Mouse (Mus musculus): Measurements from ENCODE around the gene Gadd45a.
"Not testable (repeated sequence)": the region's sequence is repeated elsewhere in the genome, so short reads cannot be mapped to it uniquely, and the experiment has no call there.

Gadd45a gene

DNA sequence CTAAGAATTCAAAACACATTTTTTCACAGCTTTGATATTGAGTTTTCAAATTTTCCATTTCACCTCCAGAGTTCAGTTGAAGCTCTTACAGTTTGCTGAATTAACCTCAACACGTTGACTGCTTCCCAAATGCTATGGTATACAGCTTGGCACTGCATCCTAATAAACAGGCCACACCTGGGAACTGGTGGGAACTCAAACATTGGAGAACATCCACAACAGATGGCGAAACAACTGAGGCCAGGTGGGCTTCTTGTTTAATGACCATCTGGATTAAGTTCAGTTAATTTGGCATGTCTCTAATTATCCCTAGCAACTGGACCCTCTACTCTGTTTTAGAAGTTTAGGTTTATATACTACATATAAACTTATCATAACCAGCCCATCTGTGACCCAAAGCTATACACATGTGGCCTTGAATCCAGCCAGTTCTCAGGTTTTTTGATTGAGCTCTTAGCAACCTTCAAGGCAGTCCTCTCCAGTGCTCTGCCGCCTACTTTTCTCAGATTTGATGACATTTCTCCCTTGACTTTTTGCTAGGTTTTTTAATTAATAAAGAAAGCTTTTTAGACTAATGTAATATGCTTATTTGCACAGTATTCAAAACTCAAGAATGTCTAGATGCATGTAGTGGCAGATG, 10.9 kb upstream of the Gadd45a start:
- no peak for DNase-seq

DNA sequence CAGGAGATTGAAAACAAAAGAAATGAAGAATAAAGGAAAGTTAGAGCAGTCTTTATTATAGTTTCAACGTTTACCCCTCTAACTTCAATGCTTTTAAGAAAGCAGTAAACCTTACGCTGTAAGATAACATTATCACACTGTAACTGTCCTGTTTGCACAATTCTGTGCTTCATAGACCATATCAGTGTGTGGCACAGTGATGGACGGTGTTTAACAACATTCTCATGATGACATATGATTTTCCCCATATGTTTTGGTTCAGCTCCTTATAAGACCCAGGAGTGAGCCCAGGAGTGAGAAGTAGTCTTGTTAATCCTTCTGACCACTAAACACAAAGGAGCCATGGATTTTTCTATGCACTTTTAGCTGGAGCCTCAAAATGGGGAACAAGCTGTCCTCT, 9.7 kb upstream of the Gadd45a start:
- no peak for DNase-seq

DNA sequence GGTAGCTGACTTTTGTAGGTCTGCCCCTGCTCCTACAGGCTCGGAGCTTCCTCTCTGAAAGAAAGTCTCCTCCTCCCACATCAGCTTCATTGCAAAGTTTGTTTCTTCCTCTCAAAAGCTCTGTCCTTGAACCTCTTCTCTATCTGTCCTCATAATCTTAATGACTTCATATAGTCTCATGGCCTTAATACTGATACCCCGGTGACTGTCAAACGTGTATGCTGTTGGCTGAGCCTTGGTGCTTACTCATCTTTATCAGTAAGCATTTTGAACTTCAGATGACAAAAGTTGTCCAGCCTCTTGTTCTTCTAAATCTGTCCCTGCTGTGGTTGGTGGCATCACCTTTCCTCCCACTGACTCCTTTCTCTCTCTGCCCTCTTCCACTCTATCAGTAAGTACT, 8.2 kb upstream of the Gadd45a start:
- no peak for DNase-seq

DNA sequence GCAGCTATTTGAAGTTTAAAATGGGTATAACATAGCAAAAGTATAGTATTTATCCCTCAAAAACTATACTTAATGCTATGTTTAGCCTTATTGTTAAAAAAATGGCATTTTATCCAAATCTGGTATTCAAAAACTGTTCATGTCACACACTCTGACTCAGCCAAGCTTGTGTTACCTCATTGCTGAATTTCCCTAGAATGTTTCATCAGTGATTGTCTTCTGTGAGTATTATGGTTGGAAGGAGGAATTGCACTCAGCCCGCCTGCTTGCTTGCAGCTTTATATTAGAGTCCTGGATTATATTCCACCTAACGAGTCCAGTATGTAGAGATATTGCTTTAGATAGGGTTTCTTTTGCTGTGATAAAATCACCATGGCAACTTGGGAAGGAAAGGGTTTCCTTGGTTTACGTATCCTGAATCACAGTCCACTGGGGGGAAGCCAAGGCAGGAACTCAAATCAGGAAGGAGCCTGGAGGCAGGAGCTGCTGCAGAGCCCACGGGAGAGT, 3.7 kb upstream of the Gadd45a start:
- DNase-seq: no peak

DNA sequence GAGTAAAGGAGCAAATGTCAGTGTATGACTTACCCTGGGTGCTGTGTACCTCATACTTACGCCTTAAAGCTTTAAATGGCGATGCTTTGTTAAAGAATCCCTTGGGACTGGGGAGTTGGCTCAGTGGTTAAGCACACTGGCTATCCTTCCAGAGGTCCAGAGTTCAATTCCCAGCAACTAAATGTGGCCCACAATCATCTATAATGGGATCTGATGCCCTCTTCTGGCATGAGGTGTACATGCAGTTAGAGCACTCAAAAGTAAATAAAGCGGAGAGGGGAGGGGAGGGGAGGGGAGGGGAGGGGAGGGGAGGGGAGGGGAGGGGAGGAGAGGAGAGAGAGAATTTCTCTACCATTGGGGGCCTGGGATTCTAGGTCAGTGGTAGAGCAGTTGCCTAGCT, 1.7 kb upstream of the Gadd45a start:
- no peak for DNase-seq

DNA sequence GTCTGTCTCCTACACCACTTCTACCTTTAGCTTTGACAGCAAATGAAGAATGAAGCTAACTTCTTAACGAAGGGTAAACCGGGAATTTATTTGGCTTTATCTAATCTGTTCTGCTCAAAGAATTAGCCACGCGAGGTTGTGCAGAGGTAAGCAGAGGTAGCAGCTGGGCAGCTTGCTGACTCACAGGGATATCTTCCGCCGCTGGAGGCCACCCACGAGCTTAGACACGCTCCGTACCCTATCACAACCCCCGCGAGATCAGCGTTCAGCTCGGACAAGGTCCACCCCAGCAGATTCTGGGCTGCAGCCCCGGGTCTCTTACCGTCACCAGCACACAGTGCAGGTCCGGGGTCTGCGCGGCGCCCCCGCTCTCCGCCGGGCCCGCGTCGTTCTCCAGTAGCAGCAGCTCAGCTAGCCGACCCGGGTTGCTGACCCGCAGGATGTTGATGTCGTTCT, 873 bp downstream of the Gadd45a start:
- DNase-seq: peak; percentile 93 to 94

DNA sequence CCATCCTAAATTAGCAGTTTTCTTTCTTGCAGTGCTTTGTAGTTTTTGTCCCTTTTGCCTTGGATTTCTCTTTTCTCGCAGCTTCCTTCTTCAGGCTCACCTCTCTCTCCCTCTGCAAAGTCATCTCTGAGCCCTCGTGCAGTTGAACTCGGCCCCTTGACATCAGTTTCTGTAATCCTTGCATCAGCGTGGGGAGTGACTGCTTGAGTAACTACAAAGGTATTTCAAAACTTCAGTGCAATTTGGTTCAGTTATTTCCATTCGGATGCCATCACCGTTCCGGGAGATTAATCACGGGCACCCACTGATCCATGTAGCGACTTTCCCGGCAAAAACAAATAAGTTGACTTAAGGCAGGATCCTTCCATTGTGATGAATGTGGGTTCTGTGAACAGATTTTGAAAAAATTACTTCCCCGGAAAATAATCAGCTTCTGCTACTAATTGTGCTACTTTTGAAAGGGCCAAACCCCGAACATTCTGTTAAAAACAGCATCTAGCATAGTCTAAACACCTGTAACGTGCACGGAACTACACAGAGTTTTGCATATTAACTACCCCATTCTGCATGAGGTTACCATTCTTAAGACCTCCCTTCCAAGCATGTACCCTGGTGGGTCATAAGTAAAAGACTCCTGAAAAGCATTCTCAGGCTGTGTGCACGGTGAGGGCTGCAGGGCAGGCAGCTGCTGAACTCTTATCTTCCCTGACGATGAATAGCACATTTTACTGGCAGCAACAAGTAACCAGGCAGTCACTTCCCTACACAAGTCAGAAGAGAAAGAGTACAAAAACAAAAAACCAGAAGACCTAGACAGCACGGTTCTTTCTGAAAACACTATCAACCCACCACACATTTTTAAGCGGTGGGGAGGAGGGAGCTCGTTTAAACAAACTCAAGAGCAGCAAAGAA, 1.6 kb downstream of the Gadd45a start:
- peak; percentile 52 to 72 for DNase-seq

DNA sequence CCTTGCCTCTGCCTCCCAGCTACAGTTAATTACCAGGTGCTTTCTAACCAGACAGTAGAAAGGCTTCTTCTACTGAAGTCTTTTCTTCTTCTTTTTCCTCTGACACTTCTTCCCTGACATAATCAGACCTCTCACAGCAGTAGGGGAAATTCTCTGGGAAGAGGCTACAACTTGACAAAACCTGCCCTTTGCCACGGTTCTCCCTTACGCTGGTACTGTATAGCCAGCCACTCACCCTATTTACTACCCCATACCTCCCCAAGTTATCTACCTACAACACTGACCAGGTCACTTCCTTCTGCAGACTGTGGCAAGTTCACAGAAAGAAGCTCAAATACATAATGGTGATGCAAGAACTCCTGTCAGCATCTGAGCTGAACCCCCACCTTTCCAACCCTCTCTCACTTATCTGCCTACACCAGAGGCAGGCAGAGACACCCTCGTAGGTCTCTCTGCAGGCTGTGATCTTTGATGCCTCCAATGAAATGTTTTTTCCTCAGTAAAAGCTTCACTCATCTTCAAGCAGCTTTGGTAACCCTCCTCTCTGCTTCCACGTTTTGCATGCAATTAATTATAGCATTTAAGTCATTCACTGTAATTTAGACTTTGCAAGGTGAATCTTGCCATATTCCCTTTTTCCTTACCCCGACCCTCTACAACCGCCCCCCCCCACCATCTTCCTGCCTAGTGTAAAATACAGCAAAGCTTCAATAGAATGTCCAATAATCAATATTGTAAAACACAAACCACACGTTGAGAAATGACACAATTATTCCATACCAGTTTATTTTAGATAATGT, 2.7 kb downstream of the Gadd45a start:
- no peak for DNase-seq

DNA sequence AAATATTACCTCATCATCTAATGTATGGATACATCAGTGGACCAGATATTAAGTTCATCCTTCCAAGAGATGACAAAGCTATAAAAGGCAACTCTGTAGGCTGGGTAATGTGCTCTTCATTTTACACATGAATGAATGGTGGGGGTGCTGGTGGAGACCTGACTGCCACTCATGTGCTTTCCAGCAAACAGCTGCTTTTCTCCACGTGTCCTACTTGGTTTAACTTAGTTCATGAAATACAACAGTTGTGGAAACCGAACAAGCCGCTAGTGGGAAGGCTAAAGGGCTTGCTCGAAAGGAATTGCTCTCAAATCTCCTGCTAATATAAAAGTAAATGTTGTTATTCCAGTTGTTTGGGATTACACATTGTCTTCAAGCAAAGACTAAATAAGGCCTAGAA, 3.7 kb downstream of the Gadd45a start:
- DNase-seq: no peak

DNA sequence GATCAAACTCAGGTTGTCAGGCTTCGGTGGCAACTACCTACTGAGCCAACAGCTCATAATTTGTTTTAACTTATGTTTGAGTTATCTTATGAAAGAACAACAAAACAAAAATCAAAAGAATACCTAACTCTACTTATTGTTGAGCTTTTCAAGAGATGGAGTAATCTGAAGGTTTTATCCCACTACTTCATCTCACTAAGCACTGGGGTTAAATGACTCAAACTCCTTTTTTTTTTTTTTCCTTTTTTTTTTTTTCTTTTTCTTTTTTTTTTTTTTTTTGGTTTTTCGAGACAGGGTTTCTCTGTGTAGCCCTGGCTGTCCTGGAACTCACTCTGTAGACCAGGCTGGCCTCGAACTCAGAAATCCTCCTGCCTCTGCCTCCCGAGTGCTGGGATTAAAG, 4.3 kb downstream of the Gadd45a start:
- DNase-seq: not testable (repeated sequence)

DNA sequence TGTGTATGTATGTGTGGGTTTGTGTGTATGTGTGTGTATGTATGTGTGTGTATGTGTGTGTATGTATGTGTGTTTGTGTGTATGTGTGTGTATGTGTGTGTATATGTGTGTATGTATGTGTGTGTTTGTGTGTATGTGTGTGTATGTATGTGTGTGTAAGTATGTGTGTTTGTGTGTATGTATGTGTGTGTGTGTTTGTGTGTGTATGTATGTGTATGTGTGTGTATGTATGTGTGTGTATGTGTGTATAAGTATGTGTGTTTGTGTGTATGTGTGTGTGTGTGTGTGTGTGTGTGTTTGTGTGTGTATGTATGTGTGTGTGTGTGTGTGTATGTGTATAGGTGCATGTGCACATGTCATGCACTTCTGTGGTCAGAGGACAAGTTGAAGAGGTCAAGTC, 4.7 kb downstream of the Gadd45a start:
- DNase-seq: not testable (repeated sequence)

DNA sequence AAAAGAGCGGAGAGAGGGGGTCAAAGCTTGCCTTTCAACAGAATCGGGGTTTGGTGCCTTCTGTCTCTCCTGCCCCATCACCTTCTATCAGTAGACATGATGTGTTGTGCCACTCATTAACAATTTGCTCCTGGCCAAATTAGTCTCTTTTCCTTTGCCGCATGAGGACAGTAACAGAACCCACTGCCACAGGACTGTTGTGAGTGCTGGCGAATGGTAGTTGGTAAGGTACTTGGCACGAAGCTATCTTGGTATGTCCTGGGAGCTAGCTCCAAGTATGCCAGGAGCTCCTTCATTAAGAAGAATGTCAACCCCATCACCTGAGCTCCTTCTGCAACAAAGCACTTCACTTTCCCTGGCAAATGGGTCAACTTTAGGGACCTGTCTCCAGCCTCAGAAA, 6.4 kb downstream of the Gadd45a start:
- DNase-seq: no peak

DNA sequence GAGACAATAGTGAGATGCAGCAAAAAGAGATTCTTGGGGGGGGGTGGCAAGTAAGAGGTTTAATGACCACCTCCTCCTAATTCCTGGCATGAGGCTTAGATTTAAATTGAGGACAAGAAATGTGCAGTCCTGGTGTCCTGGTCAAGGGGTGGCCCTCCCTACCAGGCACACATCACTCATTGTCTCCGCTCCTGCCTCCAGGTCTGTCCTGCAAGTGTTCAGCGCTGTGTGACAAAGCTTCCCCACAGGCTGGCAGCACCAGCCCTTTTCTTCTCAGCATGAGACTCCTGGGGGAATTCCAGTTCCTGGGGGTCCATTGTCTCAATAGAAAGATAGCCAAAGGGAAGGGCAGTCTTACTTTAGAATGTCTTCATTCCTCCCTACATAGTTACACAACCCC, 6.8 kb downstream of the Gadd45a start:
- DNase-seq: no peak

DNA sequence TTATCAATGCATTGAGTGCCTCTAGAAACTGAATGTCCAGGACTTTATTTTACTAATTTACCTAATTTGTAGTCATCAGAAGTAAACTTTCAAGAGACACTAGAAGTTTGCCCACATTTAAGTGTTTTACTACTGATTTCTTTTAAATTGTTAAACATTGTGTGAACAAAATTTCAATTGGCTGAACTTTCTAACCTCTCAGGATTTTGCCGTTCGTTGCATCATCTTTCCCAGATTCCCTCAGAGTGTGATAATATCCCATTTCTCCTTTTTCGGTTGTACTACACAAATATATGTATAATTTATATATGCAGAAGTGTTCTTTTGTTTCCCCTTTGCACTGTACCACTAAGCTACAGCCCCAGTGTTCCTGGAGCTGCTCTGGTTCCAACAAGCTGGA, 7.3 kb downstream of the Gadd45a start:
- no peak for DNase-seq

DNA sequence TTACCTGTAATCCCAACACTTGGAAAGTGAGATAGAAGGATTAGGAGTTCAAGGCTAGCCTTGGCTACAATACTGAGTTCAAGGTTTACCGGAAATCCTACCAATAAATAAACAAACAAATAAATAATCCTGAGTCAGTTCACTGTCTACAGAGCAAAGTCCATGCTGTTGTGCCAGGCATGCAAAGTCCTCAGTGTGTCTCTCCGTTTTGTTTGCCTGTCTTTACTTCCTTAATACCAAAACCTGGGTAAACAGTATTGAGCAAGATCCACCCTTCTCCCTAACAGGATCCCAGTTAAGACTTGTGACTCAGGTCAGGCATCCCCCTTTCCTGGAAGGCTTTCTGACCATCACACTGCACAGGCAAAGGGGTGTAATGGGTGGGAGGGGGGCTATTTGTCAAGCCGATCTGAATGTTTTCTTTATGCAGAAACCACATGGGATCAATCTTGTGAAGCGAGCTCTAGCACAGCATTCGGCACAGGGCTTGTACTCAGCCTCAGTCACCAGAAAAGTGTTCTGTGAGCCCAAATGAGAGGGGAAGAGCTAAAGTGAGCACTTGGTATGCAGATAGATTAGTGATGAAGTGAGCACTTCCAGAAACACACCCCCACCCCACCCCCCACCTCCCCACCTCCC, 7.8 kb downstream of the Gadd45a start:
- no peak for DNase-seq

DNA sequence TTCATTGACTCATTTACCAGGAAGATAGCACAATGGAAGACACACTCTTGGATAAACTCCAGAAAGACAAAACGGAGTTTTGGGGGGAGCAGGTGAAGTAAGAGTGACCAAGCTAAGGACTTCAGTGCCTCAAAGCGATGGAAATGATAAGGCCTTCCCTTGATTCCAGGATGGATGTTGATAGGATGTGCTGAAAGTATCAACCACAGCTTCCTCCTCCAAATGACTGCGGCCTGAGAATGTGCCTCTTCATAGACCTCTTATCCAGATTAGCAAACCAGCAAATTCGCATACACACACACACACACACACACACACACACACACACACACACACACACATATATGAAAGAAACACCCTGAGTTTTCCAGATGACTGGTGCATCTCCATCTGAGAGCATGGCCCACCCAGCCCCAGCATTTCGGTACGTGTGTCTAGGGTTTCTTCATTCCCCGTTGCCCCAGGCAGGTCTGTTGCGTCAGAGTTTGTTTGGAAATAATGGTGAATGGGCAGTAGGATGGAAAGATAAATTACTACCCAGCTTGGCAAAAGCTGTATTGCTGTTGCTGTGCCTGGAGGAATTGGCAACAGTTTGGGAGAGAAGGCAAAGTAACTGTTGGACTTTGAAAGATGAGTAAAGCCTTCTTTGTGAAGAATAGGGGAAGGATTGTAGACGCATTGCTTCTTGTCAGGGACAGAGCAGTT, 9.7 kb downstream of the Gadd45a start:
- DNase-seq: no peak

DNA sequence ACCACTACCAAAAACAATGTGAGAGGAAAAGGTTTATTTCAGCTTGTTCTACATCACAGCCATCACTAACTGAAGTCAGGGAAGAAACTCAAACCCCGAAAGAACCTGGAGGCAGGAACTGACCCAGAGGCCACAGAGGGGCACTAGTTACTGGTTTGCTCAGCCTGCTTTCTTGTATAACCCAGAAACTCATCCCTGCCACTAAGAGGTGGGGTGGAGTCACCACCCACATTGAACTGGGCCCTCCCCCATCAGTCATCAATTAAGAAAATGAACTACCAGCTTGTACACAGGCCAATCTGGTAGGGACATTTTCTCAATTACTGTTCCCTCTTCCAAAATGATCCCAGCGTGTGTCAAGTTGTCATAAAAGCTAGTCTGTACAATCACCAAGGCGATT, 10.6 kb downstream of the Gadd45a start:
- peak in 1 of 2 experiments; percentile 40 for DNase-seq

DNA sequence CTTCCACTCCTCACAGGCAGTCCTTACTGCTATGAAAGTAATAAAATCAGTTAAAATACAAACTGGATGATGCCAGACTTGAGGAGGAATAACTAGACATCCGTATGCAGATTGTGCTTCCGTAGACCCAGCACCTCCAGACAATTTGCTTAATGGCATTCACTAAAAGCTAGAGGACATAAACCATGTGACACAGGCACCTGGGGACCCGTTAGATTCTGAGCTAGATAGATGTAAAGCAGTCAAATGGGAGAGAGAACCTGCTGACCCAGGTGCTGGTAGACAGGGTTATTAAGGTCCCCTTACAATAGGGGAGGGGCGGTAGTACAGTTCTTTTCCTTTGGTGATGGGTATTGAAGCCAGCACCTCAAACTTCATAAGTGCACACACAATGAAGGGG, 13.5 kb downstream of the Gadd45a start:
- no peak for DNase-seq

DNA sequence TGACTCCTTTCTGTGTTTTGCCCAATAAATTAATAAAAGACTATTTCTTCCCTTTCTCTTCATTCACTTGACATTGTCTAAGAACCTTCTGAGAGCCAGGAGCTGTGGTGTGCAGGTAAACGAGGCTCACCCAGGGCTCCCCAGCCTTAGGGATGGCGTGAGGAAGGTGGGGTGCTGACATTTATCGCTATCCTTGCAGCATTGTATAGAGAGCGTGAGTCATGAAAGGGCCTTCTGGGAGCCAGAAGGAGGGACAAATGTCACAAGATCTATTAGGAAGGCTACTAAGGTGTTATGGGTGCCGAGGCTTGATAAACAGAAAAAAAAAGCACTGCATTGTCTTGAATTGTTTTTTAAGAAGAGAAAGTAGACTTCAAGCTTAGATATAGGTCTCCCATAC, 15.9 kb downstream of the Gadd45a start:
- DNase-seq: no peak

DNA sequence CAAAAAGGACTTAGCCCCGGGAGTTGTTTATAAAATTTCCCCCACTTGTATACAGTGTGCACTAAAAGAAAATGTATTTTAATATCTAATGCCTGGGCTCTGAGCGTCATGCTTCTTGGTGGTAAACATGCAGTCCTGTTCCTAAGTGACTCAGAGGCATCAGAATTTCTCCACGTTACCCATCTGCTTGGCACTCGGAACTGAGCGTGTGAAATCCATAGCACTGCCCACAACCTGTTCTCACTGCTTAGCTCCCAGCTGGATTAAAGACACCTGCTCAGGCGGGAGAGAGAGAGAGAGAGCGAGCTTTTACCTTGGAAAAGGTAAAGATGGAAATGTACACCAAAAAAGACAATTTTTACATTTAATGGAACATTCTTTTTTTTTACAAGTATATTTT, 18.3 kb downstream of the Gadd45a start:
- not testable (repeated sequence) for DNase-seq

DNA sequence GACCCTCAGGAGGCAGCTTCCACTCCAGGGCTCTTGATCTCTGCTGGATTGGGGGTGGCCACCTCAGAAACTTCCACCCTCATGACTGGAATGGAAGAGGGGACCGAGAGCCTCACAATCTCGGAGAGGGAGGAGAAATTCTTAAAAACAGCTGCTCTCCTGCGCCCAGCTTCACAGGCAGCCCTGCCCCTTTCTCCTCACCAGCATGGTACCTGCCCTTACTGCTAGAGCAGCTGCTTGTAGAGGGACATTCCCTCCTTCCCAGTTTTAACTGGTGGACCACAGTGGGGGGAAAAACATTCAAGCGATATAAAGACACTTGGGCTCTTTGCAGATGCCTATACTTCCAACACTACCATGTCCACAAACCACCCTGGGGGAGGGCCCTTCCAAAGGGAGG, 18.9 kb downstream of the Gadd45a start:
- DNase-seq: no peak

DNA sequence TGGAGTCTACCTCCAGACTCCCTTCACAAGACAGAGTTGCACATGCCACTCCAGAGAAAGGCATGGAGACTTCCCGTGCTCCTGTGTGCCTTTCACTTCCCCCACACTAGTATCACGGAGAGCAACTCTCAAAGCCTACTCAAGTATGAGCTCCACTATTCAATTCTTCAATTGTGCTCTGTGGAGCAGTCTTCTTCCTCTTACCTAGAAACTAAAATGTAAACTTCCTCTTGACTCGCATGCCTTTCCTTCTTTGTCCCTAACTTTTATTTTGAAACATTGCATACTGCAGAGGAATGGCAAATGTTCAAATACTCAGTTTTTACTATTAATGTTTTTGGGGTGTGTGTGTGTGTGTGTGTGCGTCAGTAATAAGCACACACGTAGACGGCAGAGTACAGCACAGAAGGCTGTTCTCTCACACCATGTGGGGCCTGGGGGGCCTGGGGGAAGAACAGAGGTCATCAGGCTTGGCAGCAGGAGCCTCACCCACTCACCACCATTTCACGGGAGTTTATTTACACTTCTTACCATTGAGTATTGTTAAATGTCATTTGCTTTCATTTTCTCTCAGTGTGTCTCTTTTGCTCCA, 20.6 kb downstream of the Gadd45a start:
- DNase-seq: no peak
